Mouse (Mus musculus) ovary, adult 18-20 months (tissue): Measurements from ENCODE around the gene Foxj2.
A peak's percentile ranks its signal among the peaks of the same experiment; 100 is the strongest.

Experiments used
- DNase-seq: peaks from one replicate; pipeline ENCODE4 v3.0.0; 2022; ENCODE audit warnings: low spot score, mixed read lengths

The Foxj2 gene

GRCm38 (mm10) chr6:122813640-122814039 lies 6.1 kb upstream of the Foxj2 start:
- no peak for DNase-seq

DNA sequence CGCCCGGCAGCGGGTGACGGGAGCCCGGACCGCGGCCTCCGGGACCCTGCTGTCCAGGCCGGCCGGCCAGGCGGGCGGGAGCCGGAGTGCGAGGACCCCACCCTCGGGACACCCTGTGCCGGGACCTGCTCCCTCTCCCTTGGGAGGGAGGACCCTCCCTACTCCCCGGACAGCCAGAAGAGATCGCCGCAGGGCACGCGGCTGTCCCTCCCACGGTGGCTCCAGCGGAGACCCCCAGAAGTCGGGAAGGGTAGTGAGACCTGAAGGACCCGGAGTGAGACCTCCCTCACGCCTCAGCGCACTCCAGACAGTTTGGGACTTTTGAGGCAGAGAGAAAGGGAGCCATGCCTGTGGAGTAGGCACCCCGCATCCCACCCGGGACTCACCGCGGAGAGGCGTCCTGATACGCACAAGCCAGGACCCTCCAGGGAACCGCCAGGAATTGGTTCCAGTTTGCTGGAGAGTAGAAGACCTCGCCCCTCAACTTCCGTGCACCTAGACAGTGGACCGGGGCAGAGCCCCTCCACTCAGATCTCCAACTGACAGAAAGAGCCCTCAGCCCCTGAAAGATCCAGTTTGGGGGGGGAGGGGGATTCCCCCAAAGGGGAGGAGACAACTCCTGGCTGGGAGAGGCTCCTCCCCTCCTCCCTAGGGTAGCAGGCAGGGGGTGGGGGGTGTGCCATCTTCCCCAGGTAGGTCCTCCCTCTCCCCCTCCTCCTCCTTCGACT lies 521 bp downstream of the Foxj2 start:
- no peak for DNase-seq

DNA sequence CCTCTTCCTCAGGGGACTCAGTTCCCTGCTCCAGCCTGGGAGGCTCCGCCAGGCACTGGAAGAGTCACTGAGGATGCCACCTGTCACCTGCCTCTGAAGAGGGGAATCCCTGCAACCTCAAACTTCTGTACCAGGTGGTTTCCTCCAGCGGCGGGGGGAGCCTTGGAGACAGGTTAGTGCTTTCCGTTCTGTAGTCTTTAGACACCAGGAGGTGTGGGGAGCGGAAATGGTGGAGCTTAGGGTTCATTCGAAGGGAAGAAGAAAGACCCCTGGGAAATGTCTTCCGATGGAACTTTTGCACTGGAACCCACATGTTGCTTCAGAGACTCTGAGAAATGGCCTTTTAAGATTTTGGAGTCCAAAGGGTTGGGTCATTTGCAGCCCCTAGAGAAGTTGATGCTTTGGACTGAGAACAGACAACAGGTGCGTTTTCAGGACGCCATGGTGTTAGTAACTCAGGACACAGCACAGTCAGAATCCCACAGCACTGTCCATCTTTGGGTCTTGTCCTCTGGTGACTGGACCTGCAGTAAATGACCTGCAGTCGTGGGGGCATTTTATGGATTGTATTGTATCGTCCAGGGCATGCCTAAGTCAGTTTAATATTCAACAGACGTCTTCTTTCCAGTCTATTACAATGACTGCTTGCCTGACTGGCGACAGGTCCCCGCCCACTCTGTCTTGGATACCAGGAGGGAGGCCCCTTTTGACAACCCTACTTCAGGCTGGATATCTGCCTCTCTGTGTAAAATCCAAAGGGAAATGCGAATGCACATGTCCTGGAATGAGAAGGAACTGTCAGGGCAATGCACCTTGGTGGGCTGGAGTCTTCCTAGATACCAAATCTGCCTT lies 1.3 kb downstream of the Foxj2 start:
- DNase-seq: no peak

- DNase-seq: no peak
These were observed 2.1 kb downstream of the Foxj2 start for GRCm38 (mm10) chr6:122821822-122822221.

- DNase-seq: no peak
These were observed 4.4 kb downstream of the Foxj2 start for GRCm38 (mm10) chr6:122824086-122824485.

- DNase-seq: no peak
These were observed 5.5 kb downstream of the Foxj2 start for GRCm38 (mm10) chr6:122825166-122825565.

DNA sequence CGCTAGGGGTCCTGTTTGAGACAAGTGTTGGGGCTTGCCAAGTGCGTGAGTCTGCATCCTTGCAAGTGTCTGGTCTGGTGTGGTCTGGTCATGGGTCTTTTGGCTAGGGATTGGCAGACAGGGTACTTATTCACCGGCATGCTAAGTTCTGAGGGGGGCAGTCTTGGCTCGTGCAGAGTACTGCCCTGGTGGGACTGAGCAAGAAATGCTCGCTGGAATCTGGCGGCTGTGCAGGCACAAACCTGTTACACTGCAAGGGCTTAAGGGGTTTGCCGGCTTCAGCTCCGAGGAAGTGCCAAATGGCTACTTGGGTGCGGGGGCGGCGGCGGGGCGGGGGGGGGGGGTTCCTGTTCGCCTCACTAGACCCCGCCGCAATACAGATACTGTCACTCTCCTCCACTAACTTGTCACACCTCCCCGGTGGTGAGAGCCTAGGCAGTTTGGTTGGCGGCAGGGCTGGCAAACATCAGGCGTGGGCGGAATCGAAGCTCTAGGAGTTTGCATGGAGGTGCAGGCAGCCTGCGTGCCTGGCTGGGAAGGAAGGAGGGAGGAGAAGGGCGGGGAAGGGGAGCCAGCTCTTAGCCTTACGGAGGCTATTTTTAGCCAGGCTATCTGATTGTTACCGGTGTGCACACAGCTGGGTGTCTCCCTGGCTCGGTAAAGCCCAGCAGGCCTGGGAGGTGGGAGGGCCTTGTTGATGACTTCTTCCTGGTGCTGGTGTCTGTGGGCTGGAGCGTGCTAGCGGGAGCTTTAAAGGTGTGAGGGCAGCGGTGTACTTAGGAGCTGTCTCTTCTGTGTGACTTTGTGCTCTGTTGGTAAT lies 6.4 kb downstream of the Foxj2 start:
- peak; percentile 76 for DNase-seq

DNA sequence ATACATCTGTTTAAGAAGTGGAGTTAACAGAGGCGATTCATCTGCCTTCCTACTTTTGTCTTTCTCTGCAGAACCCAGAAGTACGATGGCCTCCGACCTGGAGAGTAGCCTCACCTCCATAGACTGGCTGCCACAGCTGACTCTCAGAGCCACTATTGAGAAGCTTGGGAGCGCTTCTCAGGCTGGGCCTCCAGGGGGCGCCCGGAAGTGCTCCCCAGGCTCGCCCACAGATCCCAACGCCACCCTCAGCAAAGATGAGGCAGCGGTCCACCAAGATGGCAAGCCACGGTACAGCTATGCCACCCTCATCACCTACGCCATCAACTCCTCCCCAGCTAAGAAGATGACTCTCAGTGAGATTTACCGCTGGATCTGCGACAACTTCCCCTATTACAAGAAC lies 8.4 kb downstream of the Foxj2 start:
- DNase-seq: no peak

DNA sequence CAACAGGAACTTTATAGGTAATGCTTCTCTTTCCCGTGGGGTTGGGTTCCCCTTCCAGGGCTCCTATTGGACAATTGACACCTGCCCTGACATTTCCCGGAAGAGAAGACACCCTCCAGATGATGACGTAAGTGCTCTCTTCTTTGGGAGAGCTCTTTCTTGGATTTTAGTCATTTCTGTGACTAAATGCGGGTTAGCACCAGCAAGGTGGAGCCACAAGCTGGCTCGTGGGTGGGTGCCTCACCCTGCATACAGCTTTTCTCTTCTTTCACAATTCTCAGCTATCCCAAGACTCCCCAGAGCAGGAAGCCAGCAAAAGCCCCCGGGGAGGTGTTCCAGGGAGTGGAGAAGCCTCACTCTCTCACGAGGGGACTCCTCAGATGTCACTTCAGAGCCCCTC lies 13.2 kb downstream of the Foxj2 start:
- DNase-seq: no peak

- no peak for DNase-seq
These were observed 14.7 kb downstream of the Foxj2 start for GRCm38 (mm10) chr6:122834365-122834764.

DNA sequence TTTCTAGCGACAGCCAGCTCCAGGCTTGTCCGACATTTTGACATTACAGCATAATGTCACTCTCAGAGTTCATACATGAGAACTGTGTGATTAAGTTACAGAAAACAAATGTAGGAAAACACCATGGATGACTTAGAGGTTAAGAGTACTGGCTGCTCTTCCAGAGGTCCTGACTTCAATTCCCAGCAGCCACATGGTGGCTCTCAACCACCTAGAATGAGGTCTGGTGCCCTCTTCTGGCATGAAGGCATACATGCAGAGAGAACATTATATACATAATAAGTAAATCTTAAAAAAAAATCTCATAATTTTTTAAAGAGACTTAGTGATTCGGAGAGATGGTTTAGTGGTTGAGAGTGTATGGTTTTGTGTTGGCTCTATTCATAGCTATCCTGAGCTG lies 17.3 kb downstream of the Foxj2 start:
- no peak for DNase-seq

DNA sequence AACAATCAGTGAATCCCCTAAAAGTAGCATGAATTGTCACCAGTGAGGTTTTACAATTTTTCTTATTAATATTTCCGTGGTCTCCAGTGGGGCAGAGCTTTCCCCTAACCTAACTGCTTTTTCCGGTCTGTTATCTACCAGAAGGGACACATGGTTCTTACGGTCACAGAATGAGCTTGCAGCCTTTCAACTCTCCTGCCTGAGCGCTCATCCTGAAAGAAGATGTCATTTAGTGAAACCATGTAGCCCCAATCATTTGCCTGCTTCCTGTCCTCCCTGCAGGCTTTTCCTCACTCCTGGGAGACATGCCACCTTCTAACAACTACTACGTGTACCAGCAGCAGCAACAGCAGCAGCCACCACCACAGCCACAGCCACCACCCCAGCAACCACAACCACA lies 17.8 kb downstream of the Foxj2 start:
- DNase-seq: no peak

GRCm38 (mm10) chr6:122843759-122844158 lies 24.0 kb downstream of the Foxj2 start:
- no peak for DNase-seq

GRCm38 (mm10) chr6:122852696-122853095 lies 33.0 kb downstream of the Foxj2 start:
- DNase-seq: no peak

GRCm38 (mm10) chr6:122854552-122854951 lies 34.8 kb downstream of the Foxj2 start:
- DNase-seq: no peak

DNA sequence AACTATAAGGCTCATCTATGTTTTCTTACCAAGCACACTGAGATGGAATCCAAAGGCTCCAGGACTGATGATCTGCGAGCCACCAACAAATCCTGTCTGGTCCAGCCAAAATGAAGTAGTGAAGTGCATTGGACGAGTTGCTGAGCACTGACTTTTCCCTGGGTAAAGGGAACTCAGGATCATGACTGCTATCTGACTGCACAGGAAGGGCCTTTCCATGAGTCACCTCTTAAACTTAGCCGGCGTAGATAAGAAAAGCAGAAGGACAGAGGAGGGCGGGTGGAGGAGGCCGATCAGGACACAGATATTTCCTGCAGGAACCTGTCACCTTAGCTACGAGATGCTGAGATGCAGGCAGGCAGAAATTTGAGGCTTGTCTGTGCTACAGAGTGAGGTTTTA lies 36.2 kb downstream of the Foxj2 start, which contains the start of gene C3ar1:
Gene C3ar1, minus strand, starts transcription at position 207 of the 400 bp plus-strand sequence.
- DNase-seq: no peak

DNA sequence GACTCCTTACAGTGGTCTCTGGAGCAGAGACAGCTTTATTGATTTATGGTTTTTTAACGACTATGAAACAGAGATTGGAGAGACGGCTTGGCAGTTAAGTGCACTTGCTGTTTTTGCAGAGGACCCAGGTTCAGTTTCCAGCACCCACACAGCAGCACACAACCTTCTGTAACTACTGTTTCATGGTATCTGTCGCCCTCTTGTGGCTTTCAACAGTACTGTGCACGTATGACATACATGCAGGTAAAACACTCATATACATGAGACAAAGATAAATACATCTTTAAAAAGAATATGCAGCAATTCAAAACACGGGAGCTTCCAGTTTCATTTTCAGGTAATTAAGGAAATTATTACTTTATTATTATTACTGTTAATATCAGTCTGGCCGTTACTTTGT lies 42.7 kb downstream of the Foxj2 start:
- no peak for DNase-seq

- DNase-seq: no peak
These were observed 43.2 kb downstream of the Foxj2 start for GRCm38 (mm10) chr6:122862871-122863270.

- no peak for DNase-seq
These were observed 48.2 kb downstream of the Foxj2 start for GRCm38 (mm10) chr6:122867914-122868313.

GRCm38 (mm10) chr6:122869846-122870245 lies 50.1 kb downstream of the Foxj2 start:
- no peak for DNase-seq

DNA sequence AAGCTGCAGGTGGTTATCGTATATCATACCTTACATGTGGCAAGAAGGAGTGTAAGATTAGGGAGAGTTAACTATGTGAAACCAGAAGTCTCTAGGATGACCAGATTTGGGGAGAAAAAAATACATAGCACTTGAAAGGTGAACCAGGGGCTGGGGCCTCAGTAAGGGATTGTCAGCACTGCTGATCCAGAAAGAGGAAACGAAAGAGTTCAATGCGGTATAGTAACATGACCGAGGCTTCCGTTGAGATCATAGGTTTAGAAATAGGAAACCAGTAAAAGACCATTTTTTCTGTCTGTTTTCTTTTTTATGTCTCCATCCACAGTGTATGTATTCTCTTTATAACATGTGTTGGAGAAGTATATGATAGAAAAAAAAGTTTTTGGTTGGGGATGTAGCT lies 53.1 kb downstream of the Foxj2 start:
- no peak for DNase-seq
